Mouse (Mus musculus) neural tube, embryonic 13.5 days (tissue): ENCODE measurements around the gene Pde6h. TPM values are rescaled to one million over a fixed set of nuclear protein-coding genes. Genes with fewer than 3 reads are reported as not detected.

ENCODE experiments used
- ATAC-seq: fragments of 200-750 bp; cut with Nextera tagmentation; 2 replicates; pipeline ENCODE4 v1.8.0; 2017; ENCODE audit warnings: low read depth, mild to moderate bottlenecking, moderate TSS enrichment, moderate library complexity
- H3K27ac ChIP-seq: fragments of 300-500 bp; sonication (generic); replicated peaks from 2 replicates; pipeline ENCODE4 v1.5.1; 2015; ENCODE audit warnings: moderate library complexity, mild to moderate bottlenecking, inconsistent platforms
- H3K27me3 ChIP-seq: fragments of 300-500 bp; sonication (generic); 2 replicates; pipeline ENCODE4 v1.6.1; 2015; ENCODE audit warnings: mild to moderate bottlenecking, inconsistent platforms
- H3K36me3 ChIP-seq: fragments of 300-500 bp; sonication (generic); 2 replicates; pipeline ENCODE4 v1.6.1; 2015; ENCODE audit warnings: mild to moderate bottlenecking, inconsistent platforms
- H3K4me1 ChIP-seq: fragments of 300-500 bp; sonication (generic); replicated peaks from 2 replicates; pipeline ENCODE4 v1.6.1; 2015; ENCODE audit warnings: inconsistent platforms
- H3K4me2 ChIP-seq: fragments of 300-500 bp; sonication (generic); 2 replicates; pipeline ENCODE4 v1.6.1; 2015; ENCODE audit warnings: inconsistent platforms, mild to moderate bottlenecking, moderate library complexity
- H3K4me3 ChIP-seq: fragments of 300-500 bp; sonication (generic); 2 replicates; pipeline ENCODE4 v1.5.1; 2015; ENCODE audit warnings: mild to moderate bottlenecking, inconsistent platforms
- H3K9ac ChIP-seq: fragments of 300-500 bp; sonication (generic); 2 replicates; pipeline ENCODE4 v1.6.1; 2015; ENCODE audit warnings: moderate library complexity, mild to moderate bottlenecking, inconsistent platforms
- H3K9me3 ChIP-seq: fragments of 300-500 bp; sonication (generic); 2 replicates; pipeline ENCODE4 v1.6.1; 2016; ENCODE audit warnings: inconsistent platforms
- WGBS: fragments of 180-500 bp; shearing (Covaris S2); methylation state at CpG from one replicate; pipeline ENCODE4 v1.1.7; 2015; 5-methylcytosine and 5-hydroxymethylcytosine counted together
- polyA plus RNA-seq: library from polyadenylated mRNA; unstranded; fragments of >200 nt; fragmentation: Nextera tagmentation; extraction: Ambion mirVana; gene quantifications from 2 replicates; pipeline ENCODE4 v1.2.1, GENCODE M21; 2015

Gene Pde6h
- polyA plus RNA-seq, 1 experiment from 2014 or later = not detected

- 82% methylated on average over 5 of the region's 5 CpGs for WGBS
These were observed 87.6 kb downstream of the Pde6h start for GRCm38 (mm10) chr6:137011187-137011586.

GRCm38 (mm10) chr6:137014346-137014745, 90.7 kb downstream of the Pde6h start:
- no peaks in the 10 kb centered on the region for H3K9me3 ChIP-seq
- 77% methylated on average over 6 of the region's 6 CpGs for WGBS
- ATAC-seq = no peak

More at GRCm38 (mm10) chr6:137011187-137011586, 87.6 kb downstream of the Pde6h start:
- Histone ChIP-seq H3K9me3 (no peaks in the 10 kb centered on the region), H3K36me3 (no peaks in the 10 kb centered on the region), H3K4me1 (no peaks in the 10 kb centered on the region), H3K27ac (no peak overlapping the region), H3K4me2 (no peak overlapping the region), H3K4me3 (no peak overlapping the region), H3K27me3 (no peaks in the 10 kb centered on the region), H3K9ac (no peak overlapping the region)
- ATAC-seq = no peak

GRCm38 (mm10) chr6:137017216-137017973, 93.8 kb downstream of the Pde6h start:
- Histone ChIP-seq H3K4me2 (no peak overlapping the region), H3K9me3 (no peaks in the 10 kb centered on the region), H3K27me3 (no peaks in the 10 kb centered on the region), H3K4me1 (no peaks in the 10 kb centered on the region), H3K9ac (no peak overlapping the region), H3K4me3 (no peak overlapping the region), H3K27ac (no peak overlapping the region), H3K36me3 (no peaks in the 10 kb centered on the region)
- ATAC-seq = no peak
- 89% methylated on average over 7 of the region's 7 CpGs for WGBS

More at GRCm38 (mm10) chr6:137014346-137014745, 90.7 kb downstream of the Pde6h start:
- Histone ChIP-seq H3K9ac (no peak overlapping the region), H3K27me3 (no peaks in the 10 kb centered on the region), H3K36me3 (no peaks in the 10 kb centered on the region), H3K27ac (no peak overlapping the region), H3K4me2 (no peak overlapping the region), H3K4me1 (no peaks in the 10 kb centered on the region), H3K4me3 (no peak overlapping the region)

Other genes with a start within 250 kb of the Pde6h start
- 0.15 and 0.28 TPM in 2 replicates for gene Gucy2c, start 142.1 kb upstream of the Pde6h start, polyA plus RNA-seq
- 0.40 and 0.56 TPM in 2 replicates for gene Hist4h4, start 119.4 kb upstream of the Pde6h start, polyA plus RNA-seq
- 108 and 135 TPM in 2 replicates for gene H2afj, start 115.6 kb upstream of the Pde6h start, polyA plus RNA-seq
- gene BC049715, start 96.2 kb upstream of the Pde6h start, polyA plus RNA-seq = 1.1 and 1.3 TPM in 2 replicates
- 79.6 and 85.0 TPM in 2 replicates for gene Wbp11, start 95.6 kb upstream of the Pde6h start, polyA plus RNA-seq
- gene Smco3, start 88.4 kb upstream of the Pde6h start, polyA plus RNA-seq = 1.7 and 2.1 TPM in 2 replicates
- gene Art4, start 66.1 kb upstream of the Pde6h start, polyA plus RNA-seq = 0.34 and 0.59 TPM in 2 replicates
- 30.1 and 32.9 TPM in 2 replicates for gene Mgp, start 48.0 kb upstream of the Pde6h start, polyA plus RNA-seq
- gene Erp27, start 1.7 kb upstream of the Pde6h start, polyA plus RNA-seq = not detected in 2 replicates
- 16.6 and 19.8 TPM in 2 replicates for gene Arhgdib, start 18.1 kb downstream of the Pde6h start, polyA plus RNA-seq
- gene Rerg, start 246.7 kb downstream of the Pde6h start, polyA plus RNA-seq = 2.7 and 5.5 TPM in 2 replicates